Mouse (Mus musculus) heart, adult 2 months (tissue): ENCODE results near the gene Gm20911.
"Not testable (repeated sequence)": the region's sequence is repeated elsewhere in the genome, so short reads cannot be mapped to it uniquely, and the experiment has no call there.

Experiments
- CTCF ChIP-seq: fragments of 200-600 bp; IDR thresholded peaks from 2 replicates; pipeline ENCODE4 v1.8.1; 2022; ENCODE audit warnings: antibody characterized with exemption, mild to moderate bottlenecking, moderate library complexity
- EP300 ChIP-seq: fragments of 200-500 bp; IDR thresholded peaks from 2 replicates; pipeline ENCODE4 v1.6.1; 2011; ENCODE audit warnings: low read depth, low read length, control low read depth; ENCODE audit not compliant: insufficient read depth
- POLR2A ChIP-seq: fragments of 200-500 bp; IDR thresholded peaks from 2 replicates; pipeline ENCODE4 v1.6.1; 2011; ENCODE audit warnings: mild to moderate bottlenecking, low read depth, low read length, control low read depth; ENCODE audit not compliant: insufficient read depth

DNA sequence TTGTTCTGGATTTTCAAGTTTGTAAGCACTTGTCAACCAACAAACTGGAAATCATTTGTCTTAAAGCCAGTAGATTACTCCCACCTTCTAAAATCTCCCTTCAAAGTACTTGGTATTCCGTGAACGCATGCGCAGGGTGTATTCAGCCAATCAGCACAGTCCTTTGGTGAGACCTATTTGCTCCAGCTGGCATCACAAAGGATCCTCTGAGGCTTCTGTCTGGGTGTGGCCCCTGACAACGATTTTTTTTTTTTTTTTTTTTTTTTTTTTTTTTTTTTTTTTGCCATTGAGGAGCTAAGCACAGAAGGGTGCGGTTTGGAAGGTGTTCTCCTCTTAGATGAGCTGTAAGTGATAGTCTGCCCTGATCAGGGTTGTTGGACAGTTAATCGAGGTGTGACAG is at the start of gene Gm20911:
- TF ChIP-seq CTCF, POLR2A, EP300: not testable (repeated sequence)
